Mouse (Mus musculus): Measurements from ENCODE around the gene Plekhm1.

GRCm38 (mm10) chr11:103326950-103327349 lies 85.5 kb downstream of the Plekhm1 start:
- TF ChIP-seq CTCF (IDR thresholded peaks at IDR 0.05; ENCODE audit: control insufficient read depth, insufficient read depth, insufficient replicate concordance, low read depth, low read length) (peak; percentile 90; the same call in 1 of the 2 replicates), POLR2A (IDR thresholded peaks at IDR 0.05; ENCODE audit: control insufficient read depth, low read depth, low read length) (no peak)
